Mouse (Mus musculus): ENCODE measurements around the gene Creb3l4.
A peak's percentile ranks its signal among the peaks of the same experiment; 100 is the strongest.
"Not testable (repeated sequence)": the region's sequence is repeated elsewhere in the genome, so short reads cannot be mapped to it uniquely, and the experiment has no call there.

Creb3l4 gene

DNA sequence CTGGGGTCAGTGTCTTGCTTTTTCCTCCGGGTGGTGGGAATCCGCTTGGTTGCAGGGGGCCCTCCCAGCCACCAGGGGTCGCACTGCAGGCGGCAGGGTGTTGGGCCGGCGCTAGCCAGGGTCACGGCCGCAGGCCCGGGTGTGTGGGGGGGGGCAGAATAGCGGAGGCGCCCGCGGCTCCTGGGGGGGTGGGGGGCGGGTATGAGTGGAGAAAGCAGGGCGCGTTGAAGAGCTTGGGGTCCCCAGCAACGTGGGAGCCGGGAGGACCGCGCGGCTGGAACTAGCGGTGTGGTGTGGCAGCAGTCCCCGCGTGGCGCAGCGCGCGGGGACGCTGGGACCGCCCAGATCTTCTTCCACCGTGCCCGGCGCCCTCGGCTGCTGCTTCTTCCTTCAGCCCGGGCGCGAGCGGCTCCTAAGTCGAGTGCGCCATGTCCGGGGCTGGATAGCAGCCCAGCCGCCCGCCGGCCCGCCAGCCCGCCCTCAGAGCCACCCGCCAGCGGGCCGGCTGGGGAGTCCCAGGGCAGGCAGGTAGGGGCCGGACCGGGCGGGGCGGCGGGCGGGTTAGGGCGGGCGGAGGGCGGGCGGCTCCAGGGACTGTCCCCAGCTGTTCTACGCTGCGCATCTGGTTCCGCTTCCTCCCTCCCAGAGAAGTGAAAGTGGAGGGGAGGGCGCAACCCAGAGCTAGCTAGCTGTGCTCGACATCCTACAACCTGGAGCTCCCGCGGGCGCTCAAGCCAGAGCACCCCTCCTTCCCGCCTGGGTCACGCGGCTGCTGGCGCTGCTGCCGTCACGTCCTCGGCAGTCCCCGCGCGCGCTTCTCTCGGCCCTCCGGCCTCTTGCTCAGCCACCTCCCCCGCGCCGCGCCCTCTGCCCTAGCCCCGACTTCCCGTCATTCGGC, 22.0 kb upstream of the Creb3l4 start, which contains the start of gene Dennd4b:
Gene Dennd4b, plus strand, starts transcription at position 152 of the 898 bp plus-strand sequence.
- DNase-seq (ENCODE audit: low spot score in 2 of 2): peak; percentile 93 to 99

DNA sequence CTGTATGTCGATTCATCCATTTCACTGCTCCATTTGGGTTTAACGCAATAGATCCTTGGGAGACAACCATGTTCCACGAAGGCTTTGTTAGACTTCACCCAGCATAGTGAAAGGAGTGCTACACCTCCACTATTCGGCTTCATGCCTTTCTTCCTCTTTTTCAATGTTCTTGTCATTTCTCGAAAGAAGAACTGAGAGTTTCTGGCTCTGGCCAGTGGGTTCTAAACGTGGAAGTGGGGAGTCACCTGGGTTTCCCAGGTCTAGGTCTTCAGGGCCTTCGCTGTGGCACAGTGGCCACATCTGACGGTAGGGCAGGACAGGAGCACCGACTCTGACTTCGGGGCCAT, 21.3 kb upstream of the Creb3l4 start:
- no peak for DNase-seq (ENCODE audit: low spot score in 2 of 2)

DNA sequence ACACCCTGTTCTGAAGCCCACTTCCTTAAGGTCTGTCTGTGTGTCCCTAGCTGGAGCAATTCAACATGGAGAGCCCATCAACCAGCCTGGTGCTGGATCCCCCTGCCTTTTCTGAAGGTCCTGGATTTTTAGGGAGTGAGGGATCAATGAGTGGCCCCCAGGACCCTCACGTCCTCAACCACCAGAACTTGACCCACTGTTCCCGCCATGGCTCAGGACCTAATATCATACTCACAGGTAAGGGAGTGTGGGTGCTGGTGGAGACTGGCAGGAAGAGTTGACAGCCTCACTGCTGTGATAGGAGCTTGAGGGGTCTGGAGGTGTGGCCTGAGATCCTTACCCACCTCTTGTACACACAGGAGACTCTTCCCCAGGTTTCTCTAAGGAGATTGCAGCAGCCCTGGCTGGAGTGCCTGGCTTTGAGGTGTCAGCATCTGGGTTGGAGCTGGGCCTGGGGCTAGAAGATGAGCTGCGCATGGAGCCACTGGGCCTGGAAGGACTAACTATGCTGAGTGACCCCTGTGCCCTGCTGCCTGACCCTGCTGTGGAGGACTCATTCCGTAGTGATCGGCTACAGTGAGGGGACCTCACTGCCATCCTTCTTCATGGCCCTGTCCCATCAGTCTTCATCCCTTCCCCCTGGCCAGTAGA, 19.9 kb upstream of the Creb3l4 start:
- DNase-seq (ENCODE audit: low spot score in 2 of 2): peak in 1 of 2 experiments; percentile 58

DNA sequence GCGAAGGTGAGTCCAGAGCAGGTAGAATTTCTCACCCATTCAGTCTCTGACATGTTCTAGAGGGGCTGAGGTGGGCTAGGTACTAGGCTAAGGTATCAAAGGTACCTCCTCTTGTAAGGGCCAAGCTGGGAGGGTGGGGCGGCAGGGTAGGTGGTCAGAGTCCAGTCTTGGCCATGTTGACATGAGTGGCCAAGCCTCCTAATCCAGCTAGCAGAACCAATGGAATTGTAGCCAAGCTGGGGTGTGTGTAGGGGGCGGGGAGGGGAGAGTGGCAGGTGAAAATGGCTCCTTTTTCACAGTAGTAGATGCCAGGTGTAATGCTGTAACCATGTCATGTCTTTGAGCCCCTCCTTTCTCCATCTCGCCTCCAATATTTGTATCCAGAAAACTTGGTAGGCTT, 15.2 kb upstream of the Creb3l4 start:
- no peak for DNase-seq (ENCODE audit: low spot score in 2 of 2)

DNA sequence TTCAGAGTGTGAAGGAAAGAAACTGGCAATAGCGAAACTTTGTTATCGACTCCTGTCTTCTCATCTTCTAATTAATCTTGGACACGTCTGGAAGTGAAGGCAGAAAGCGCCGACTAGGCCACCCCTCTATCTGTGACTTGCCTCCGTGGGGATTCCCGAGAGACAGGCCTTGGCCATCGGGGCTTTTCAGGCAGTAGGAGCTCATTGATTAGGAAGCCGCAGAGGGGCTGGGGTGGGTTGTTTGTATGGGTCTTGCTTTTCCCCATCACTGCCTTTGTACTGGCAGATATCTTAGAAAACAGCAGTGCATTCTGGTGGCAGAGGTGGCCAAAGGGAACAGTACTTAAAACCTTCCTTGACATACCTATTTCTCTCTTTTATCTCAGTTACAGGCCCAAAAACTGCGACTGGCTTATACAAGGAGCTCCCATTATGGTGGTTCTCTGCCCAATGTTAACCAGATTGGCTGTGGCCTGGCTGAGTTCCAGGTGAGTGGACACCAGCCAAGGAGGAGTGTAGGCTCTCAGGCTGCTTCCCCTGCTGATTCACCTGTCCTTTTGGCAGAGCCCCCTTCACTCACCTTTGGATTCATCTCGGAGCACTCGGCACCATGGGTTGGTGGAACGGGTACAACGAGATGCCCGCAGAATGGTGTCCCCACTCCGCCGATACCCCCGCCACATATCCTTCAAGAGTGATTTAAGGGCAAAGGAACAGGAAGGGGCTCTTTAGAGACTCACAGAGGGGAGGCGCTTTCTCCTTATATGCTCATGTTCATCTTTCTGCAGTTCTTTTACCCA, 13.6 kb upstream of the Creb3l4 start:
- no peak for DNase-seq (ENCODE audit: low spot score in 2 of 2)

DNA sequence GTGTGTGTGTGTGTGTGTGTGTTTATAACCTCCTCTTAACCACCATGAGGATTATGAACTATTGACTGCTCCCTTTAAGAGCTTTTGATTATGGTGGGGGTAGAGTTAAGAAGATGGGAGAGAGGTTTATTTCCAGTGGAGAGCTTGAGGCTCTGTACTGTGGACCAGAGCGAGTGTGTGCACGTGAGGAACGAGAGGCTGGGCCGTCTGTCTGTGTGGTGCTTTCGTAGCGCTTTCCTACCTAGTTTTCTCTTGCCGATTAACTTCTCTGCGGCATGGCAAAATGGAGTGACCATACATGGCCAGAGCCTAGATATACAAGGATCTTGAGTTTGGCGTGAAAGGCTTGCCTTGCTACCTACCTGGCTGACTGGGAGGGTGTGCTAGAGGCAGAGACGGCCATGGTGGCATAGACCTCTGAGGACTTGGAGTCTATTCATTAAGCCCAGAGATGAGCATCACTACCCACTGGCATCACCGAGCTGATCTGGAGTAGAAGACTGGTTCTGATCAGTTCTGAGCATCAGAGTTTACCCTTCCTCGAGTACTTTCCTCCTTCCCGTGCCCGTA, 12.6 kb upstream of the Creb3l4 start:
- no peak for DNase-seq (ENCODE audit: low spot score in 2 of 2)

DNA sequence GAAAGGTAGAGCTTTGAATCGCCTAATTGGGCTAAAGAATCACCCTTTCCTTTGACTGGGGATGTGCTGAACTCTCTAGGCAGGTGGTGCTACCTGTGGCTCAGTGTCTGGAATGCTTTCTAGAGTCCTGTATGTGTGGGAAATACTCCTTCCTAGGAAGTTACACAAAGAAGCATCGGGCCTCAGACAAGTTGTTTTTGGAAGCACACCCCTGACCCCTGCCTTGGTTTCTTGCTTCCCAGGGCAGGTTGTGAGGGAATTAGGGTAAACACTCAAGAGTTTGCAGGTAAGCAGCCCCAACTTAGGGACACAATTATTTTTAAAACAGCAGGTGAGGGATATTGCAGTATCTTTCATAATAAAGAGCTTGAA, 11.9 kb upstream of the Creb3l4 start:
- DNase-seq (ENCODE audit: low spot score in 2 of 2): no peak

DNA sequence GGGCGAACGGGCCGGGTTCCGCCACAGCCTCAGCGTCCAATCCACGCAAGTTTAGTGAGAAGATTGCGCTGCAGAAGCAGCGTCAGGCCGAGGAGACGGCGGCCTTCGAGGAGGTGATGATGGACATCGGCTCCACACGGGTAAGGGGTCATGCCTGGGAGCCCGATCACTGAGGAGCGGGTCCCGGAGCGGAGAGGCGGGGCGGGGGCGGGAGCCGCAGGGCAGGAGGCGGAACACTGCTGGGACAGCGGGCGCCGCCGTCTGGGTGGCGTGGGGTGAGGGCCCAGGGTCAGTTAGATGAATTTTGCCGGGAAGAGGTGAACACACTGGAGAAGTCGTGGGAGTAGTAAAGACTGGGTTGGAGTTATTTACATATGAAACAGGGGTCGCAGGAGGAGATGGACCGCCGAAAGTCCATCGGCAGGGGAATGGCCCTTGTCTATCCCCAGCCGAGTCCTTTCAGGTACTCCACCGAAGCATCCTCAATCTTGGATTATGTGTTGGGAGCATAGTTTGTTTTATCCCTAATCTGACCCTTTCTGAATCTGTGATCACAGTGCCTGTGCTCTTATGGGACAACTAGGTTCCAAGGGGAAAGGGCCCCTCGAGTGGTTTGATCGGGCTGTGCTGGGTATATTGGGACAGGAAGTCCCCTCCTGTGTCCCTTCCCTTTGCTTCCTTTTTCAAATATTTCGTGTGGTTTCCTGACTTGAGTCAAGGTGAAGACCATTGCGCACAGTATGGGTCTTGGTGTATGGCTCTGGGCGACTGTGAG, 11.3 kb upstream of the Creb3l4 start:
- DNase-seq (ENCODE audit: low spot score in 2 of 2): no peak

DNA sequence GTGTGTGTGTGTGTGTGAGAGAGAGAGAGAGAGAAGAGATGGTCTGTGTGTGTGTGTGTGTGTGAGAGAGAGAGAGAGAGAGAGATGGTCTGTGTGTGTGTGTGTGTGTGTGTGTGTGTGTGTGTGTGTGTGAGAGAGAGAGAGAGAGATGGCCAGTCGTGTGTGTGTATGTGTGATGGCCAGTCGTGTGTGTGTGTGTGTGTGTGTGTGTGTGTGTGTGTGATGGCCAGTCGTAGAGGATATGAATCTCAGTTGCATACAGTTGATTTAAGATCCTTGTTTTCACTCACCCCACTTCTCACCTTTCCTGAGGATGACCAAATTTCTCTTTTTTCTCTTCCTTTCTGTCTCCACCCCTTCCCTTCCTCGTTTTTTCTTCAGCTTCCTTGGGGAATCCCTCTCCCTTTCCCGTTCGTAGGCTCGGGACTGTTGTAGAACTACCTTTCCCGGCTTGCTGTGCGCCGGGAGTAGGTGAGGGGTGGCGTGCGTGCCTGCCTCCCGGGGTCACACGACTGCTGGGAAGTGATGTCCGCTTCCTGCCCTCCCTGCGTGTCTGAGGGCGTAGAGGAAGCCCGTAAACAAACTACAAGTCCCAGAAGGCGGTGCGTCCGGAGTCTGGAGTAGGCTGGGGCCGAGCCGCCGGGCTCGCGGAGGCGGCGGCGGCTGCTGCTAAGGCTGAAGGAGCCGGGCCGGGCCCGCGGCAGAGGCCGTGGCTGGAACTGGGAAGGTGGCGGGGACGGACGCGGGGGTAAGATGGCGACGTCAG, 10.5 kb upstream of the Creb3l4 start, which contains the start of gene Crtc2:
Gene Crtc2, plus strand, starts transcription at position 511 of the 766 bp plus-strand sequence.
- DNase-seq (ENCODE audit: low spot score in 2 of 2): peak; percentile 92 to 94

DNA sequence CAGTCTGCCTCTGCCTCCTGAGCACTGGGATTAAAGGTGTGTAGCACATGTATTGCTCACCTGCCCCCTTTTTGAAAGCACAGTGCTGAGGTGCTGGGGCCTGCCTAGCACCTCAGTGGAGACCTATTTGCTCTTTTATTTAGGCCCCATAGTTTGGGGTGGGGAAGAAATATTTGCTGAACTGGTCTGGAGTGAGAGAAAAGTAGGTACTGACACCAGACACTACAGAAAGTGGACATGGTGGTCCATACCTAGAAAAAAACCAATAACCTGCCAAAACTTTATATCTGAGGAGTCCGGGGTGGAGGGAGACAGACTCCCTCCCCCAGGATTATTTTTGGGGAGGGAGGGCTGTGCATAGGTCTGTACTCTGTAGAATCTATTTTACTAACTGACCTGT, 9.9 kb upstream of the Creb3l4 start:
- not testable (repeated sequence) for DNase-seq (ENCODE audit: low spot score in 2 of 2)

DNA sequence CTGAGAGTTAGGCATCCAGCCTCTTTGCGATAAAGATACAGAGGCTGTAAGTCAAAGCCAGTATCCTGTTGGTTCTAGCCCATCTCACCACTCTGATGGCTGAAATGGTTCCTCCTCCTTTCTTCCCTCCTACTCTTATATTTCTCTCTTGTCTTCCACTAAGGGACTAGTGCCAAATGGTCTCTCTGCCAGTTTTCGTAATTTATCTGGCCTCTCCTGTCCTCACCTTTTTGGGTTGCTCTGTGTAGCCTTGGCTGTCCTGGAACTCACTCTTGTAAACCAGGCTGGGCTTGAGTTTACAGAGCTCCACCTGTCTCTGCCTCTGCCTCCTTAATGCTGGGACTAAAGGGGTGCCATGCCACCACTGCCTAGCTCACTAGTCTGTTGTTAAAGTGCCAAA, 9.3 kb upstream of the Creb3l4 start:
- not testable (repeated sequence) for DNase-seq (ENCODE audit: low spot score in 2 of 2)

DNA sequence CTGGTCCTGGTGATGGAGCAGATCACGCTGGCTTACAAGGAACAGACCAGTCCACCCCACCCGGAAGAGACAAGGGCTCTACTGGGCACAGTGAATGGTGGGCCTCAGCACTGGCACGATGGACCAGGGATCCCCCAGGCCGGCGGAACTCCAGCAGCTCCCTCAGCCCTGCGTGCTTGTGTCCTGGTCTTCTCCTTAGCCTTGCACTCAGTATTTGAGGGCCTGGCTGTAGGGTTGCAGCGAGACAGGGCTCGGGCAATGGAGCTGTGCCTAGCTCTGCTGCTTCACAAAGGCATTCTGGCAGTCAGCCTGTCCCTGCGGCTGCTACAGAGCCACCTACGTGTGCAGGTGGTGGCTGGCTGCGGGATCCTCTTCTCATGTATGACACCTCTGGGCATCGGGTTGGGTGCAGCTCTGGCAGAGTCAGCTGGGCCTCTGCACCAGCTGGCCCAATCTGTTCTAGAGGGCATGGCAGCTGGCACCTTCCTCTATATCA, 8.5 kb upstream of the Creb3l4 start:
- not testable (repeated sequence) for DNase-seq (ENCODE audit: low spot score in 2 of 2)

DNA sequence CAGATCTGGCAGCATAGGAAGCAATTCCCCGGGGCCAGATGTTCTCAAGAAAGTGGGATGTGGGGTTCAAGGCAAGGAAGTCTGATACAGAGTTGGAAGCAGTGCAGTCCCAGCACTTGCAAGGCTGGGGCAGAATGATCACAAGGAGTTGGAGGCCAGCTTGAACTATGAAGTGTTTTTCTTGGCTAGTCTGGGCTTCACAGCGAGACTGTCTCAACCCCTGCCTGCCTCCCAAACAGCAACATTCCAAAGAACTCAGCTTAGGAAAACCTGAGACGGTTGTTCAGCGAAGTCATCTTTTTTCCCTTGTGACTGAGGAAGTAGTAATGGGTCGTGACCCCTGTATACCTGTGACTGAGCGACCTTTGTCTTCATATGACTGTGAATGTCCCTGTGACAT, 7.5 kb upstream of the Creb3l4 start:
- no peak for DNase-seq (ENCODE audit: low spot score in 2 of 2)

DNA sequence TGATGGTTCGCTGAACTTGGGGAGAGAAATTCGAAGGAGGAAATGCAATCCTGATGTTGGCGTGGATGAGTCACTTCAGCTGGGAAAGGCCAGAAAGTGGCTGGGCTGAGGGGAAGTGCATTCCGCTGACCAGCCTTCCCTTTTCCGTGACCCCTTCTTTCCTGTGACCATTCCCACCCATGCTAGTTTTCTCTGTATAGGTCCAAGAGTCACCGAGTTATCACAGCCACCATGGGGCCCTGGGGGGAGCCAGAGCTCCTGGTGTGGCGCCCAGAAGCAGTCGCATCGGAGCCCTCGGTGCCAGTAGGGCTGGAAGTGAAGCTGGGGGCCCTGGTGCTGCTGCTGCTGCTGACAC, 5.4 kb upstream of the Creb3l4 start:
- DNase-seq (ENCODE audit: low spot score in 2 of 2): no peak

DNA sequence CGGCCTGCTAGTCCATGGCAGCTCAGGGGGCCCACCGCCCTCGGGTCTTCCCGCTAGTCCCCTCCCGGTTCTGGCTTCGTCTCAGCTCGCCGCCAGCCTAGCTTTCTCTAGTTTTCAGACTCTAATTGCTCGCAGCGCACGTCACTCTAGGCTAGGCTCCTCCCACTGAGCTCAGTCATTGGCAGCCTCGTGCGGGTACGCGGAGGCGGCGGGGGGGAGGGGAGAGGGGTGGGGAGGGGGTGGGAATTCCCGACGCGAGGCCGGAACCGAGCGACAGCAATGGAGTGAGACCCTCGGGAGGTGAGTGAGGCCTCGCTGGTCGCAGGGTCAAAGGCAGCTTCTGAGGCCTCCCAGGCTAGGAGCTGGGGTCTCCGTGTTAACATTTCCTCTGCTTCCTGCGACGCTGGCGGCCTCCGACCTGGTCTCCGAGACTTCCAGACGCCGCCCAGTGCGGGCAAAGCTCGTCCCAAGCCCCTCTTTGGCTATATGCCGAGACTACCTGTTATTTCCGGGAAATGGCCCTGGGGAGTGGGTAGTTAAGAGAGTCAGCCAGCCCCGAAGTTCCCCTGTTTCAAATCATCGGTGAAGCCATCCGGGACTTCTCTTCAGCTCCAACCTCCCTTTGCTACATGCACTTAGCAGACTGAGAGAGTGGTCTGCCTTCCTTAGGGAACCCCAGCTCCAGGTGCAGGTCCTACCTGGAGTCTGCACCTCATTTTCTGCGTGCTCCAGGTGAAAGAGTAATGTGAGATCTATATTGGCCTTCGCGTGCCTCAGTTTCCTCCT, 4.8 kb upstream of the Creb3l4 start, which contains the start of gene Slc39a1:
Gene Slc39a1, plus strand, starts transcription at position 213 of the 786 bp plus-strand sequence.
- DNase-seq (ENCODE audit: low spot score in 2 of 2): peak; percentile 84 to 90

DNA sequence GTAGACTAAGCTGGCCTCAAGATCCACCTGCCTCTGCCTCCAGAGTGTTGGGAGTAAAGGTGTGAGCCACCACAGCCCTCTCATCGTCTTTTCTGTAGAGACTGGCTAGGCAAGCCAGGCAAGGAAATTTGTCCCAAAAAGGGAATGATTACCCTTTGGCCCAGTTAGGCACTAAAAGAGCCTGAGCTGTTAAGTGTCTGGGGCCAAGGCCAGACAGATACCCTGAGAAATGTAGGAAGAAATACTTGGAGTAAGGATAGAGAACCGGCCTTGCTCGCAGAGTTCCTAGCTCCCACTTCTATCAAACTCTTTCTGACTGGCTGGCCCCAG, 4.3 kb upstream of the Creb3l4 start:
- no peak for DNase-seq (ENCODE audit: low spot score in 2 of 2)

DNA sequence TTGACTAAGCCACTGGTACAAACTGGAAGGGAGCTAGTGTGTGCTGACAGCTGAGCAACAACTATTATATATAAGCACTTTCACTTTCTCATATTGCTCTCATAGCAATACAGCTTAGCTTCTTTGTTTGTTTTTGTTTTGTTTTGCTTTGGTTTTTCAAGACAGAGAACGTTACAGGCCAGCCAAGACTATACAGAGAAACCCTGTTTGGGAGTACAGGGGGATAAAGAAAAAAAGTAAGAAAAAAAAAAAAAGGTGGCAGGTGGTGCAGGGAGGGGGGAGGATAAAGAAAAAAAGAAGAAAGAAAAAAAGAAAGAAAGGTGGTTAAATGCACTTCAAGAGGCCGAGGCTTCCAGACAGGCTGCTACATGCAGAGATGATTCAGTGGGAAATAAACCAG, 2.1 kb upstream of the Creb3l4 start:
- DNase-seq (ENCODE audit: low spot score in 2 of 2): no peak

DNA sequence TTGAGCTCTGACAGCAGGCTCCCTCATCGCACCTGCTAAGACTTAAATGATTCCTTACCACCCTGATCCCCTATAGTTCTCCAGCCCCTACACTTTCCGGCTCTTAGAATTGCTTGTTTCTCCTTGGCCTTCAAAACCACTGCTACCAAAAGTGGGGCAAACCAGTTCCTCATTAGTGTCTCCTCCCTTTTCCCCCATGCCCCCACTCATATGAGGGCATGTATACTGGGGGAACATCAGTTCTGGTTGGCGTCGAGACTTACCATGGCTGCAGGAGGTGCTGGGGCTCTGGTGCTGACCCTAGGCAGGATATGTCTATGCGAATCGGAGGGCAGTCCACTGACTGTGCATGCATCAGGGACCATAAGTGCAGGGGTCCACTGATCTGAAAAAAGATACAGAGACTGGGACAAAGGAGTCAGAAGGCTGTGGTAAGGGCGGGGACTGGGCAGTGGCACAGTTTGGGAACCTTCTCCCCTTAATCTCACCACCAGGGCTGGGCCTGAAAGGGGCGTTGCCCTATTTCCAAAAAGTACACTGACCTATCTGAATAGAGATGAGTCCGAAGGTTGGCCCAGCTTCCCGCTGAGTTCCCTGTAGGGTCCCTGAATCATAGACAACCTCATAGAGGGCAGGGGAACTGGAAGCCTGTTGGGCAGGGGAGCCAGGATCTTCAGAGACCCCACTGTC, 1.5 kb downstream of the Creb3l4 start:
- DNase-seq (ENCODE audit: low spot score in 2 of 2): no peak

DNA sequence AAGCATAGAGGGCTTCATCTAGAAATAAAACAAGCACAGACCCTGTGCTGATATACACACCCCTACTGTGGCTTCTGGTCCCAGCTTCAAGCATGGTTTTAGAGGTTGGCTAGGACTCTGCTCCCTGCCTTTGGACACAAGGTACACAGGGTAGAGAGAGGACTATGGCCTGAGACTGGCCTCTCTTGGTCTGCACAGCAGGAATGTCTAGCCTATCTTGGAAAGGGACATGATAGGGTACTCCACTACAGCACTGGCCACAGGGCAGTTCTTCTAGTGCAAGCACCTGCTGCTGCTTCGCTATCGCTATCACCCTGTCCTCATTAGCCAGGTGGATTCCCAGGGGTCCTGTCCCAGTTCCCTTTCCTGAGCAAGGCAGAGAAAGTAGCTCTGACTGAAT, 2.1 kb downstream of the Creb3l4 start:
- DNase-seq (ENCODE audit: low spot score in 2 of 2): no peak

Data from spleen, postnatal 4 days (tissue).